Mouse (Mus musculus) MEL (cell line): ENCODE data around the gene Olfr1317. TPM values are rescaled to one million over a fixed set of nuclear protein-coding genes. Genes with fewer than 3 reads are reported as not detected.

Experiments used
- DNase-seq: peaks from one replicate; pipeline ENCODE4 v3.0.0; 2011; ENCODE audit warnings: low read depth, low spot score
- H3K27ac ChIP-seq: 2 replicates; pipeline ENCODE4 v1.5.1; 2012; ENCODE audit warnings: low read depth, mild to moderate bottlenecking, control low read depth, low read length, moderate library complexity; ENCODE audit not compliant: control insufficient read depth
- H3K27me3 ChIP-seq, 2 experiments: fragments of 150-350 bp in 1 of 2; sonication (generic) in 1 of 2; 2 replicates each; pipeline ENCODE4 v1.6.1; 2012; ENCODE audit warnings: low read length in 2 of 2, mild to moderate bottlenecking in 2 of 2, improper control_type of control experiment in 1 of 2, moderate library complexity in 1 of 2; ENCODE audit not compliant: insufficient read depth in 2 of 2, control insufficient read depth in 1 of 2
- H3K36me3 ChIP-seq, 2 experiments: 2 replicates each; pipeline ENCODE4 v1.6.1; 2012 to 2014; ENCODE audit warnings: low read length in 2 of 2, improper control_type of control experiment in 1 of 2, inconsistent platforms in 1 of 2, mild to moderate bottlenecking in 1 of 2; ENCODE audit not compliant: insufficient read depth in 2 of 2, control insufficient read depth in 1 of 2
- H3K4me1 ChIP-seq, 2 experiments: fragments of 150-350 bp in 1 of 2; sonication (generic) in 1 of 2; 2 replicates each; pipeline ENCODE4 v1.6.1; 2012; ENCODE audit warnings: low read length in 2 of 2, improper control_type of control experiment in 1 of 2, mild to moderate bottlenecking in 1 of 2; ENCODE audit not compliant: insufficient read depth in 2 of 2, control insufficient read depth in 1 of 2
- H3K4me3 ChIP-seq, 2 experiments: fragments of 150-350 bp in 1 of 2; sonication (generic) in 1 of 2; 2 replicates each; pipeline ENCODE4 v1.5.1; 2012; ENCODE audit warnings: low read depth in 2 of 2, low read length in 2 of 2, mild to moderate bottlenecking in 2 of 2, moderate library complexity in 2 of 2, control low read depth in 1 of 2, improper control_type of control experiment in 1 of 2; ENCODE audit not compliant: control insufficient read depth in 1 of 2, insufficient read depth in 1 of 2
- H3K79me2 ChIP-seq: 2 replicates; pipeline ENCODE4 v1.6.1; 2012; ENCODE audit warnings: mild to moderate bottlenecking, low read length, moderate library complexity; ENCODE audit not compliant: control insufficient read depth, poor library complexity, insufficient read depth
- H3K9ac ChIP-seq: 2 replicates; pipeline ENCODE4 v1.6.1; 2012; ENCODE audit warnings: low read depth, mild to moderate bottlenecking, control low read depth, low read length, moderate library complexity; ENCODE audit not compliant: control insufficient read depth, poor library complexity, severe bottlenecking
- H3K9me3 ChIP-seq: fragments of 150-350 bp; sonication (generic); replicated peaks from 2 replicates; pipeline ENCODE4 v1.6.1; 2012; ENCODE audit warnings: mild to moderate bottlenecking, low read length, improper control_type of control experiment, moderate library complexity; ENCODE audit not compliant: insufficient read depth
- CHD2 ChIP-seq: IDR thresholded peaks from 2 replicates; pipeline ENCODE4 v1.6.1; 2011; ENCODE audit warnings: low read length, improper control_type of control experiment
- GATA1 ChIP-seq: IDR thresholded peaks from 2 replicates; pipeline ENCODE4 v1.6.1; 2011; ENCODE audit warnings: low read depth, low read length, improper control_type of control experiment
- KAT2A ChIP-seq: conservative IDR thresholded peaks from 2 replicates; pipeline ENCODE4 v1.6.1; 2012; ENCODE audit warnings: low read depth, low read length, improper control_type of control experiment, inconsistent platforms
- NRF1 ChIP-seq: IDR thresholded peaks from 2 replicates; pipeline ENCODE4 v1.6.1; 2014; ENCODE audit warnings: low read depth, mild to moderate bottlenecking, inconsistent platforms, low read length, improper control_type of control experiment, moderate library complexity; ENCODE audit not compliant: poor library complexity, insufficient read depth, severe bottlenecking
- POLR2AphosphoS5 ChIP-seq: IDR thresholded peaks from 2 replicates; pipeline ENCODE4 v1.6.1; 2012; ENCODE audit warnings: low read depth, borderline replicate concordance, mild to moderate bottlenecking, inconsistent platforms, low read length, moderate library complexity, mixed read lengths
- TAL1 ChIP-seq: IDR thresholded peaks from 2 replicates; pipeline ENCODE4 v1.6.1; 2012; ENCODE audit warnings: mild to moderate bottlenecking, inconsistent platforms, low read length, moderate library complexity, mixed read lengths
- TBP ChIP-seq: IDR thresholded peaks from 2 replicates; pipeline ENCODE4 v1.8.0; 2011; ENCODE audit warnings: low read depth, low read length, improper control_type of control experiment
- TCF12 ChIP-seq: IDR thresholded peaks from 2 replicates; pipeline ENCODE4 v1.6.1; 2014; ENCODE audit warnings: low read depth, mild to moderate bottlenecking, inconsistent platforms, low read length, improper control_type of control experiment, moderate library complexity
- USF2 ChIP-seq, 2 experiments: IDR thresholded peaks; 2 replicates each; pipeline ENCODE4 v1.6.1; 2011 to 2012; ENCODE audit warnings: improper control_type of control experiment in 2 of 2, low read length in 2 of 2, borderline replicate concordance in 1 of 2, inconsistent platforms in 1 of 2, low read depth in 1 of 2, mild to moderate bottlenecking in 1 of 2; ENCODE audit not compliant: insufficient read depth in 1 of 2
- ZC3H11A ChIP-seq: IDR thresholded peaks from 2 replicates; pipeline ENCODE4 v1.6.1; 2012; ENCODE audit warnings: low read depth, mild to moderate bottlenecking, inconsistent platforms, low read length, improper control_type of control experiment
- ZNF384 ChIP-seq: IDR thresholded peaks from 2 replicates; pipeline ENCODE4 v1.6.1; 2012; ENCODE audit warnings: low read depth, mild to moderate bottlenecking, inconsistent platforms, low read length, improper control_type of control experiment
- polyA plus RNA-seq, 2 experiments: library from polyadenylated mRNA; stranded (reverse) in 1 of 2; unstranded in 1 of 2; fragments of >175 nt in 1 of 2; fragments of >200 nt in 1 of 2; gene quantifications; 2 replicates each; pipeline versions ENCODE4 v1.2.1 to v1.2.4; 2012; ENCODE audit warnings: low replicate concordance in 2 of 2, low read depth in 1 of 2; ENCODE audit not compliant: insufficient read length in 2 of 2, insufficient read depth in 1 of 2, missing spikeins in 1 of 2
- total RNA-seq: library from RNA; depleted of rRNA; stranded (reverse); fragments of 300-350 nt; gene quantifications from 2 replicates; pipeline ENCODE4 v1.2.3, GENCODE M21; 2012; rRNA removed

Gene Olfr1317
- total and polyA plus RNA-seq, 3 experiments: not detected

GRCm38 (mm10) chr2:112153898-112154297 is 13.8 kb downstream of the Olfr1317 start, which contains the start of gene Olfr1318:
TSS of gene Olfr1318 (plus strand) at chr2:112154198.
- DNase-seq: no peak
- Histone ChIP-seq H3K27ac (no peak within 1 kb of the TSS), H3K4me3 (no peak within 1 kb of the TSS), H3K9ac (no peak within 1 kb of the TSS), H3K79me2 (no peaks in the 10 kb centered on the region), H3K27me3 (0 out of 4 replicates have a peak, but pooled peaks cover 0 to 2% of the 10 kb centered on the region in 2 experiments), H3K9me3 (no peaks in the 10 kb centered on the region), H3K36me3 (no peaks in the 10 kb centered on the region), H3K4me1 (no peaks in the 10 kb centered on the region)
- no peak for TF ChIP-seq KAT2A
- no peak for TF ChIP-seq NRF1
- TF ChIP-seq ZNF384: no peak
- TF ChIP-seq GATA1: no peak
- TF ChIP-seq USF2 (IDR thresholded peaks at IDR 0.05; ENCODE audit: borderline replicate concordance in 1 of 2, insufficient read depth in 1 of 2, low read depth in 1 of 2, low read length in 2 of 2): no peak
- no peak for TF ChIP-seq CHD2
- TF ChIP-seq TCF12: no peak
- no peak for TF ChIP-seq POLR2AphosphoS5
- no peak for TF ChIP-seq TBP
- no peak for TF ChIP-seq ZC3H11A
- TF ChIP-seq TAL1: no peak

Other genes starting within 250 kb of the Olfr1317 start
- gene Olfr1306, start 224.1 kb upstream of the Olfr1317 start, total RNA-seq: not detected in 2 replicates
- not detected for gene Olfr1306, start 224.1 kb upstream of the Olfr1317 start, polyA plus RNA-seq
- gene Olfr1307, start 190.9 kb upstream of the Olfr1317 start, total RNA-seq: not detected in 2 replicates
- gene Olfr1307, start 190.9 kb upstream of the Olfr1317 start, polyA plus RNA-seq: under 1 TPM in 1 of 2 experiments, not detected in 1; under 0.01 TPM
- not detected in 2 replicates for gene Olfr1308, start 175.4 kb upstream of the Olfr1317 start, total RNA-seq
- not detected for gene Olfr1308, start 175.4 kb upstream of the Olfr1317 start, polyA plus RNA-seq
- gene Olfr1309, start 150.0 kb upstream of the Olfr1317 start, total RNA-seq: not detected in 2 replicates
- gene Olfr1309, start 150.0 kb upstream of the Olfr1317 start, polyA plus RNA-seq: not detected
- not detected in 2 replicates for gene Olfr1310, start 127.6 kb upstream of the Olfr1317 start, total RNA-seq
- gene Olfr1310, start 127.6 kb upstream of the Olfr1317 start, polyA plus RNA-seq: not detected
- gene Olfr1311, start 115.9 kb upstream of the Olfr1317 start, total RNA-seq: not detected in 2 replicates
- gene Olfr1311, start 115.9 kb upstream of the Olfr1317 start, polyA plus RNA-seq: not detected
- gene Olfr1312, start 90.1 kb upstream of the Olfr1317 start, total RNA-seq: not detected in 2 replicates
- not detected for gene Olfr1312, start 90.1 kb upstream of the Olfr1317 start, polyA plus RNA-seq
- not detected in 2 replicates for gene Olfr1313, start 62.5 kb upstream of the Olfr1317 start, total RNA-seq
- gene Olfr1313, start 62.5 kb upstream of the Olfr1317 start, polyA plus RNA-seq: not detected
- not detected in 2 replicates for gene Olfr1314, start 43.5 kb upstream of the Olfr1317 start, total RNA-seq
- gene Olfr1314, start 43.5 kb upstream of the Olfr1317 start, polyA plus RNA-seq: not detected
- gene Olfr1315-ps1, start 24.9 kb upstream of the Olfr1317 start, total RNA-seq: not detected in 2 replicates
- not detected for gene Olfr1315-ps1, start 24.9 kb upstream of the Olfr1317 start, polyA plus RNA-seq
- gene Olfr1316, start 5.4 kb upstream of the Olfr1317 start, total RNA-seq: not detected in 2 replicates
- gene Olfr1316, start 5.4 kb upstream of the Olfr1317 start, polyA plus RNA-seq: not detected
- not detected in 2 replicates for gene Olfr1318, start 13.9 kb downstream of the Olfr1317 start, total RNA-seq
- not detected for gene Olfr1318, start 13.9 kb downstream of the Olfr1317 start, polyA plus RNA-seq
- 11.7 and 13.9 TPM in 2 replicates for gene Lpcat4, start 99.1 kb downstream of the Olfr1317 start, total RNA-seq
- gene Lpcat4, start 99.1 kb downstream of the Olfr1317 start, polyA plus RNA-seq: 10 to 100 TPM in 1 of 2 experiments, not detected in 1; 69.9 TPM
- 0.04 TPM in 1 of 2 replicates, not detected in the other for gene Nutm1, start 119.0 kb downstream of the Olfr1317 start, total RNA-seq
- under 1 TPM in 1 of 2 experiments, not detected in 1; 0.13 TPM for gene Nutm1, start 119.0 kb downstream of the Olfr1317 start, polyA plus RNA-seq
- gene Nop10, start 121.6 kb downstream of the Olfr1317 start, total RNA-seq: 275 and 283 TPM in 2 replicates
- gene Nop10, start 121.6 kb downstream of the Olfr1317 start, polyA plus RNA-seq: 100 to 1,000 TPM in 1 of 2 experiments, not detected in 1; 253 TPM
- gene Slc12a6, start 125.5 kb downstream of the Olfr1317 start, total RNA-seq: 20.4 and 21.7 TPM in 2 replicates
- 10 to 100 TPM in 1 of 2 experiments, not detected in 1; 21.2 TPM for gene Slc12a6, start 125.5 kb downstream of the Olfr1317 start, polyA plus RNA-seq
- 0.04 TPM in 1 of 2 replicates, not detected in the other for gene Gm21985, start 126.0 kb downstream of the Olfr1317 start, total RNA-seq
- not detected for gene Gm21985, start 126.0 kb downstream of the Olfr1317 start, polyA plus RNA-seq
- gene Emc4, start 227.7 kb downstream of the Olfr1317 start, total RNA-seq: 163 and 201 TPM in 2 replicates
- gene Emc4, start 227.7 kb downstream of the Olfr1317 start, polyA plus RNA-seq: 100 to 1,000 TPM in 1 of 2 experiments, not detected in 1; 171 TPM
- gene Katnbl1, start 238.9 kb downstream of the Olfr1317 start, total RNA-seq: 16.6 and 16.7 TPM in 2 replicates
- gene Katnbl1, start 238.9 kb downstream of the Olfr1317 start, polyA plus RNA-seq: 10 to 100 TPM in 1 of 2 experiments, not detected in 1; 12.6 TPM